Mouse (Mus musculus): ENCODE measurements around the gene Gnb4.

Gnb4 gene

GRCm38 (mm10) chr3:32616331-32617052 lies at the start of gene Gnb4:
Gene Gnb4, minus strand, starts transcription at chr3:32616585.
- DNase-seq: peak; percentile 68

DNA sequence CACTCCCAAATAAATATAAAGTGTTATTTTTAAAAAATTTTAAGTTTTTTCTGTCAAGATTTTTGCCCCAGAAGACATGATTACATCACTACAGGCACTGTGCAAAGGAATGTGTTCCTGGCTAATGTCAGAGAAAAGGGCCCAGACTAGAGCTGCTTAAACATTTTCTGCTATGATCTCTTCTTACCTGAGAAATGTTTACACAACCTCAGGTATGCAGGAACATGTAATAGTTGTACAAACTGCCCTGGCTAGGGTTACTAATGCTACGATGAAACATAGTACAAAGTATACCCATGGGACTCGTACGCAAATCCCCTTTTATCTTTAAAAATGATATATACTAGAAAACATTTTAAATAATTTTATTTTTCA lies 45.2 kb upstream of the Gnb4 start:
- DNase-seq: no peak

- no peak for DNase-seq
These were observed 44.6 kb upstream of the Gnb4 start for GRCm38 (mm10) chr3:32660831-32661555.

DNA sequence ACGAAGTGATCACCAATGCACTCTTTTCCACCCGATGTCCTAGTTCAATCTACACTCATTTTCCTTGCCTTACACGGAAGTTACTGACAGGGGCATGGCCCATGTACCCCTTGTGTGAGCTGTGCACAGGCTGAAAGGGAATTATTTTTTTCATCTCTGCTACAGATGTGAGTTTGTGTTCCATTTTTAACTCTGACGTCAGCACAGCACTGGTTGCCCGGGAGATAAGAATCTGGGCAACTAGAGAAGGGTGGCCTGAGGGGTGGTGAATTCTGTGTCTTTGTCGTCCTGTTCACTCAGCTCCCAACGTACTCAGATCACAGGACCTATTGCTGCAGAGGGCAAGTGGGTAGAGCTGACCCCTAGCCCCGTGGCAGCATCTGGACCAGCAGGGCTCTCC lies 43.9 kb upstream of the Gnb4 start:
- no peak for DNase-seq

GRCm38 (mm10) chr3:32659506-32659905 lies 43.1 kb upstream of the Gnb4 start:
- no peak for DNase-seq

GRCm38 (mm10) chr3:32658821-32659220 lies 42.4 kb upstream of the Gnb4 start:
- no peak for DNase-seq

DNA sequence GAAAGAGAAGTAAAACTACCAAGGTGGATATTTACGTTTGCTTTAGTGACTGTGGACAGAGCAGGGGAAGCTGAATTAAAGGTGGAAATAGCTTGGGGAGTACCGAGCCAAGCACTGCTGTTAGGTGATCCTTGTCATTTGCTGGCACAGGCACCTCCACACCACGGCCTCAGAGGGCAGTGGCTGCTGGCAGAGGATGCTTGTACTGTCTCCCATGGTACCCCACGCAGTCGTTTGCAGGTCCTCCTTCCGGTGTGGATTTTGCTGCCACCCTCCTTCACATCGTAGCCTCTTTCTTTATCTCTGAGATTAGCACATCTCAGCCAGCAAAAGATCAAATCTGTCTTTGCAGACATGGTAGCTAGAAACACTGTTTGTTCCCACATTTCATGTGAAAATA lies 42.0 kb upstream of the Gnb4 start:
- no peak for DNase-seq

- no peak for DNase-seq
These were observed 40.1 kb upstream of the Gnb4 start for GRCm38 (mm10) chr3:32656398-32656994.

DNA sequence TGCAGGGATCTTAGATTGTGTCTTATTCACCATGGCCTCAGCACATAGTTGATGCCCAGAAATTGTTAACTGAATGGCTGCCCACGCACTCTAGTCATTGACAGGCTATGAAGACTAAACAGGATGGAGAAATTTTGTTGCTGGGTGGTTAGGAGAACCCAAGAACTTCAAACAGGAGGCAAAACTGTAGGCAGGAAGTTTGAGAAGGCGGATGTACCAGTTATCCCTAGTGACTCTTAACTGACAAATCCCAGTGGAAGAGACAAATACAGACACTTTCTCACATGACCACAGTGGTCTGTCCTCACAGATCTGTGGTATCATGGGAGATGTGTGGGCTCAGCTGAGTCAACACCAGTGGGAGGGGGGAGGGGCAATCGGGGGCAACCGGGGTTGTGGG lies 39.6 kb upstream of the Gnb4 start:
- peak; percentile 24 for DNase-seq

- no peak for DNase-seq
These were observed 36.4 kb upstream of the Gnb4 start for GRCm38 (mm10) chr3:32652739-32653138.

- DNase-seq: no peak
These were observed 32.9 kb upstream of the Gnb4 start for GRCm38 (mm10) chr3:32649284-32649683.

DNA sequence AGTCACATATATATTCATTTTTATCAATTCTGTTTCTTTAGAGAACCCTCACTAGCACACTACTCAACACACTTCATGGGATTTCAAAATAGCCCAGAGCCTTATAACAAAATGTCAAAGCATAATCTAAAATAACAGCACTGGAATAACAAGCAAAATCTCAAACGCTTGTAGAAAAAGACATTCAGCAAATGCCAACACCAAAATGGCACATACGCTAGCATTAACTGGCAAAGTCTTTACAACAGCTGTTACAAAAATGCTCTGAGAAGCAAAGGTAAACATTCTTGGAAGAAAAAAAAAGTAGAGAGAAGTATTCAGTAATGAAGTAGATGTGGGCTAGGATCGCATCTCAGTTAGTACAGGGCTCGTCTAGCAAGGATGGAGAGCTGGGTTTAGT lies 30.5 kb upstream of the Gnb4 start:
- DNase-seq: no peak

- DNase-seq: no peak
These were observed 28.4 kb upstream of the Gnb4 start for GRCm38 (mm10) chr3:32644751-32645150.

DNA sequence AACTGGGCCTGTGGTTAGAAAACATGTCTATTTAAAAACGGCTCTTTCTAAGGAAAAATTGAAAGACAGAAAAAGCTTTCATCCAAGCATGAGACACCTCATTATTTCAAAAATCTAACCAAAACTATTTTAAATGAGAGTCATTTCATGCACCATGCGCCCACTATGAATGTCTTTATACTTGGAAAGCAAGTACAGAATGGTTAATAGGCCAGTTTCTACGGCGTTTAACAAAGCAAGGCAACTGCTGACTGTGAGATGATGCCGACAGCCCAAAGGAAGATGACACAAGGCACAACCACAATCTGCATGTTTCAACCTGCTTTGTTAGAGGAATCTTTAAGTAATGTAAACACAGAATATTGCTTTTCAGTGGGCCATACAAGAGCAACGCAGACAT lies 25.7 kb upstream of the Gnb4 start:
- DNase-seq: no peak

DNA sequence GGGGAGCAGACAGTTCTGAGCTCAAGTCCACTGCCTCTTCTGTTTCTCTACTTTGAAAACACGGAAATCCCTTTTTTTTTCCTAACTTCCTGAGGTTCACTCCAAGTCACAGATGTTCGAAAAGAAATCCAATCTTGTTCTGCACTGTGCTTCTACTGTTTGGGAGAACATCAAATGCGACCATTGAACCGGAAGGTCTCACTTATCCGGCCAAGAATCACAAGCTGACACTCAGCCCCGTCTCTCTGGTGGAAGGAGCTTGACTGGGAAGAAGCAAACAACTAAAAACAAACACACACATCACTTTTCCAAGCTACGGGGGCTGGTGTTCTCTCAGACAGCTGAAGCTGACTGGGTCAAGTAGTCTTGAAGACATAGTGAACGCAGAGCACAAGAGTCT lies 21.9 kb upstream of the Gnb4 start:
- peak; percentile 58 for DNase-seq

DNA sequence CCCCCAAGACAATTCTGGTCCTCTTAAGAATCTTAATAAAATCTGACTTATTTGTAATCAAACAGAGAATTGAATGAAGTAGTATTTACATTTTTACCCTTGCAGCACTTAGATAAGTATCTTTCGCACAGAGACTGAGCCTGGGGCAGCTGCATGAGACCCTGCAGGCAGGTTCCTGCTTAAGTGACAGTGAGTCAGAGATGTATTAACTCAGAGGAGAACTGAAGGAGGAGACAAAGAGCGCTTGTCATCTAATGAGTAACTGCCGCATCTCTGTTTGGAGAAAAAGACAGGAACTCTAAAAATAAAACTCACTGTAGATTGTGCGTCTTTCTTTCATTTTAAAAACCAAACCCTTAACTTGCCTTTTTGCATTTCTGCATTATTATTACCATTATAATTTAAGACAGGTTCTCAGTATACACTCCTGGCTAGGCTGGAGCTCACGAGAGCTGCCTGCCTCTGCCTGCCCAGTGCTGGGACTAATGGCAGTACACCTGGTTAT lies 16.4 kb upstream of the Gnb4 start:
- no peak for DNase-seq

- peak; percentile 24 for DNase-seq
These were observed 13.8 kb upstream of the Gnb4 start for GRCm38 (mm10) chr3:32630210-32630609.

DNA sequence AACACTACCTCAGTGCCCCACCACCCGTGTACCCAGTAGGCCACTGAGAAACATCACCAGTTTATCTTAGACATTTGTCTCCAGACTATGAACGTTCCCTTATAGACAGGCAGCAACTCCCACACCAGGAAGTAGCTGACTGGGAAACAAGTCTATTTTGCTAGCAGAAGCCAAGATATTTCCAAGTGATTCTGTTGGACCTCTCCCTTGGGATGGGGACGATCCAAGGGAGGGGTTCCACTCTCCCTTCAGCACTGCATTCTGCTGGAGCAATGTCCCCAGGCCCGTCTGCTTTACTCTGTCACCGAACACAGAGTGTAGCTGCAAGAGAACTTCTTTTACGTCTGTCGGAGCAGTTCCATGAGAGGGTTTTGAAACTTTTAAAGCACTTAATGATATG lies 11.8 kb upstream of the Gnb4 start:
- no peak for DNase-seq

- DNase-seq: no peak
These were observed 5.7 kb upstream of the Gnb4 start for GRCm38 (mm10) chr3:32622106-32622505.

- no peak for DNase-seq
These were observed 5.3 kb upstream of the Gnb4 start for GRCm38 (mm10) chr3:32621658-32622057.

- DNase-seq: no peak
These were observed 763 bp upstream of the Gnb4 start for GRCm38 (mm10) chr3:32617053-32617642.

DNA sequence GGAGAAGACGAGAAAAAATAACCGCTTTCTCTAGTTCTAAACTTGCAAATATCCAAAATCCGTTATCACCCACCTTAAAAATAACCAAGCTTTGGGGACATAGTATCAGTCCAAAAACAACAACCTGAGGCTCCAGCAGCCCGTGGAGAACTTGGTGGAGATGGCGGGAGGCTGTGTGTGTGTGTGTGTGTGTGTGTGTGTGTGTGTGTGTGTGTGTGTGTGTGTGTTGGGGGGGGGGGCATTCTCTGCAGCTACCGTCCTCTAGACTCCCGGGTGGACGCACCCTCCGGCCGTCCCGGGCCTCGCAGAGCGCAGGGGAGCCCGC lies 417 bp downstream of the Gnb4 start:
- DNase-seq: no peak

DNA sequence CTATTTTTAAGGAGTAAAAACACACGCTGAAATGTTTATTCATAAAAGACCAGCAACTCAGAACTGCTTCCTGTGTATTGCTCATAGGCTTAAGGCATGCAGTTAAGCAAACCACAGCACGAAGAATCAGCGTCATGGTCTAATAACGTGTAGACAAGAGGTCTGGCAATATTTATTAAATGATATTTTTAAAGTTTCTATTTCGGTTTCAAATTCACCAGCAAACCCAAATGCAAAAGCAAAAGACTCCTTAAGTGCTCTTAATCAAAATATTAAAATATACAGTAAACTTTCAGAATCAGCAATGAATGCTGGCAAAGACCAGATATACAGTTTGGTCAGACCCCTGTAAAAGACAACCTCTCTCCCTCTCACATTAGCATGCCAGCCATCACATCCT lies 1.0 kb downstream of the Gnb4 start:
- no peak for DNase-seq

DNA sequence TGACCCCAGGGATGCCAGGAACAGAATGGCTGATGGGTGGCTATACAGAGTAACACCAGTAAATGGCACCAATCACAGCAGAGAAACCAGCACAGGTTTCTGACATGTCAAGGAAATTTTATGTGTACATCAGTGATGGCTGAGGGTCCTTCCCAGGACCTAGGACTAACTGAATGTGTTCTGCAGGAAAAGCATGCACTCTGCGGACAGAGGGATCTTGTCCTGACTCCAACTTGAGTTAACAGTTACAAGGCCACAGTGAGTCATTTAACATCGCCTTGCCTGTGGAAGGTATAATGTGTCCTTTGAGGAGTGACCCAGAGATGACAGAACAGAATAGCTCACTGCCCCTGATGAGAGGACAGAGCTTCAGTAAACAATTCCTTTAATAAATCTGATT lies 1.6 kb downstream of the Gnb4 start:
- DNase-seq: no peak
